Mouse (Mus musculus): Measurements from ENCODE around the gene Pebp1.

- TF ChIP-seq MYC (IDR thresholded peaks at IDR 0.05; ENCODE audit: low read depth, low read length) (no peak), RAD21 (IDR thresholded peaks at IDR 0.05; ENCODE audit: low read depth, low read length) (no peak), POLR2A (IDR thresholded peaks at IDR 0.05; ENCODE audit: control insufficient read depth in 1 of 2, insufficient read depth in 1 of 2, low read depth in 1 of 2, low read length in 2 of 2, poor library complexity in 1 of 2) (no peak), ELF1 (IDR thresholded peaks at IDR 0.05; ENCODE audit: low read depth, low read length) (no peak), CTCF (IDR thresholded peaks at IDR 0.05 in 2 of 3, conservative IDR thresholded peaks at IDR 0.05 in 1 of 3; ENCODE audit: control insufficient read depth in 1 of 3, insufficient read depth in 1 of 3, low read depth in 2 of 3, low read length in 3 of 3, poor library complexity in 1 of 3, severe bottlenecking in 1 of 3) (no peak), MAFK (IDR thresholded peaks at IDR 0.05; ENCODE audit: borderline replicate concordance, low read depth, low read length) (no peak), EP300 (IDR thresholded peaks at IDR 0.05; ENCODE audit: low read depth in 1 of 2, low read length in 2 of 2) (no peak), CHD2 (IDR thresholded peaks at IDR 0.05; ENCODE audit: low read length) (no peak), MXI1 (IDR thresholded peaks at IDR 0.05; ENCODE audit: low read depth, low read length) (no peak)
These were observed 18.0 kb downstream of the Pebp1 start for GRCm38 (mm10) chr5:117269395-117269794.
